Mouse (Mus musculus): ENCODE results near the gene Trim65.

- no peak for TF ChIP-seq CTCF (IDR thresholded peaks at IDR 0.05; ENCODE audit: borderline replicate concordance, extremely low read depth, insufficient read depth, insufficient read length)
- TF ChIP-seq POLR2A (IDR thresholded peaks at IDR 0.05; ENCODE audit: borderline replicate concordance, extremely low read depth, insufficient read depth, insufficient read length, poor library complexity, severe bottlenecking): no peak
Observed at GRCm38 (mm10) chr11:116109441-116110081, 21.4 kb downstream of the Trim65 start.

Data from brain, embryonic 14.5 days (tissue).